Mouse (Mus musculus) testis, adult 2 months (tissue): ENCODE results near the gene Itpr3.

Source experiments
- CTCF ChIP-seq: fragments of 200-500 bp; IDR thresholded peaks from 2 replicates; pipeline ENCODE4 v1.5.1; 2012; ENCODE audit warnings: low read depth, mild to moderate bottlenecking, inconsistent platforms, low read length, moderate library complexity; ENCODE audit not compliant: control insufficient read depth, insufficient read depth, insufficient replicate concordance
- POLR2A ChIP-seq: fragments of 200-500 bp; IDR thresholded peaks from 2 replicates; pipeline ENCODE4 v1.6.1; 2012; ENCODE audit warnings: low read depth, mild to moderate bottlenecking, inconsistent platforms, low read length, moderate library complexity; ENCODE audit not compliant: control insufficient read depth

DNA sequence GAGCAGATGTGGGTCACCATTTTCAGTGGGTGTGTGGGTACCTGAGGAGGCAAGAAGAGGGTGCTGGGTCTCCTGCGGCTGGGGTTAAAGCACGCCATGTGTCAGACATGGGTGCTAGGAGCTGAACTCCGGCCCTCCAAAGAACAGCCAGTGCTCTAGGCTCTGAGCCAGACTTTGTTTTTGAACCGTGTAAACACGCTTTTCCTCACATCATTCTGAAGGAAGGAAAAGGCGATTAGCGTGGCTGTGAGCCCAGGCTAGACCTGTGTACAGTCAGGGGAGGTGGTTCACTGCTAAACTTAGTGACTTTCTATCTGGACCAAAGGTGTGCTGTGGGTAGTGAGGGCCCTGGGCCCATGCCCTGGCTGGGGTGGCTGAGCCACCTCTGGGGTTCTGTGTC, 53.0 kb downstream of the Itpr3 start:
- TF ChIP-seq CTCF = no peak
- TF ChIP-seq POLR2A = no peak
